Mouse (Mus musculus) liver, adult 2 months (tissue): ENCODE measurements around the gene Lbx1.

Source experiments
- CTCF ChIP-seq: fragments of 200-500 bp; IDR thresholded peaks from 2 replicates; pipeline ENCODE4 v1.5.1; 2011; ENCODE audit warnings: low read depth, low read length, control low read depth
- POLR2A ChIP-seq: fragments of 200-500 bp; IDR thresholded peaks from 2 replicates; pipeline ENCODE4 v1.6.1; 2011; ENCODE audit warnings: low read length, control low read depth; ENCODE audit not compliant: insufficient read depth; ENCODE audit errors: extremely low read depth

- TF ChIP-seq CTCF (no peak), POLR2A (no peak)
Measured at GRCm38 (mm10) chr19:45221458-45221783, 14.2 kb downstream of the Lbx1 start.
